Mouse (Mus musculus): Measurements from ENCODE around the gene Fgf4.

The Fgf4 gene

GRCm38 (mm10) chr7:144847067-144847466 is at the start of gene Fgf4:
Gene Fgf4 (plus strand): TSS chr7:144847367.
- no peak for DNase-seq (ENCODE audit: low read depth, low spot score)

GRCm38 (mm10) chr7:144798471-144798870 is 48.7 kb upstream of the Fgf4 start:
- DNase-seq (ENCODE audit: low read depth, low spot score), result peak; percentile 76

DNA sequence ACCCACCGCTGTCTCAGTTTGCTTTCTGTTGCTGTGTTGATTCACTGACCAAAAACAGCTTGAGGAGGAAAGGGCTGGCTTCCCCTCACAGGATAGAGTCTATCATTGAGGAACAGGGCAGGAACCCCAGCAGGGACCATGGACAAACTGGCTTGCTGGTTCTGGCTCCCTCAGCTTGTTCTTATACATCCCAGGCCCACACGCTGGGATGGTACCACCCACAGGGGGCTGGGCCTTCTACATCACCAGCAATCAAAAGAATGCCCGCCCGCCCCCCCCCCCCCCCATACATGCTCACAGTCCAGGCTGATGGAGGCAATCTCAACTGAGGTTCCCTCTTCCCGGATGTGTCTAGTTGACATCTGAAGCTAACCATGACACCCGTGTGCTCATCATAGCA is 40.1 kb upstream of the Fgf4 start:
- no peak for DNase-seq (ENCODE audit: low read depth, low spot score)

DNA sequence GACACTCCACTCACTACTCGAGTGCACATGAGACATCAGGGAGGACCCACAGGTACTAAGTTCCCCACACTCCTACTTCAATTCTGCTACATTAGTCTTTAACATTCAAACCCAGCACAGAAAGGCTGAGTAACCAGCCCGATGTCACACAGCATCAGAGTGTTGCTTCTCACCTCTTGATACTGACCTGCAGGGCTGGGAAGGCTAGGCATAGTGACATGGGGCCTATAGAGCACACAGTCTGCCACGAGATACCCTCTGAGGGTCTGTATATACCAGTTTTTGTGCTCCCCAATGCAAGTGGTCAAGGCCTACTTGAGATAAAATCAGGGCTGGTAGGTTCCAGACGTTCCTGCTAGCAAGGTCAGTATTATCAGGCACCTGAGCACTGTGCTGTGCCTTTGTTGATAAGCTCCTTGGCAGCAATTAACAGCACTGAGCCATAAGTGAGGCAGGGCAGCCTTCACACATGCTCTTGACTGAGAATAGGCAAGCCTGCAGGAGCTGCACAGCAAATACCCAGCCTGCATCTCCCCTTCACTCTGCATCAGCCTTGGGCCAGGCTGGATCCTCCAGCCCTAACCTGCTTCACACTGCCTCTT is 39.1 kb upstream of the Fgf4 start:
- no peak for DNase-seq (ENCODE audit: low read depth, low spot score)

DNA sequence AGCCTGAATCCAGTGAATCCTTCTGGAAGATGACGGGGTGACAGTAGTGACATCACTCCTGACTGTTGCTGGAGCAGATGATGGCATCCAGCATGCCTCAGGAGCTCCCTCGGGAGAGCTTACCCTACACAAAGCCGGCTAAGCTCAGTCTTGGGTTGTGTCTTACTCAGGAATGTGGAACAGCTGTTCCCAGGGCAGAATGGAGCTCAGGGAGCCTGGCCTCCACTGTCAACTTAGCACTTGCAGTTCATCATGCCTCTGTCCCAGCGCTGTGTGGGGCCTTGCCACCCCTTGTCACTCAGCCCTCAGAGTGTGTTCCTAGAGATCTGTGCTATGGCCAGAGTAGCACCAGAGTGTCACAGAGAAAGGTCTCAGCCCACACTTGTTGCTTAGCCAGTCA is 35.6 kb upstream of the Fgf4 start:
- DNase-seq (ENCODE audit: low read depth, low spot score), result no peak

GRCm38 (mm10) chr7:144821901-144822300 is 25.3 kb upstream of the Fgf4 start:
- no peak for DNase-seq (ENCODE audit: low read depth, low spot score)

DNA sequence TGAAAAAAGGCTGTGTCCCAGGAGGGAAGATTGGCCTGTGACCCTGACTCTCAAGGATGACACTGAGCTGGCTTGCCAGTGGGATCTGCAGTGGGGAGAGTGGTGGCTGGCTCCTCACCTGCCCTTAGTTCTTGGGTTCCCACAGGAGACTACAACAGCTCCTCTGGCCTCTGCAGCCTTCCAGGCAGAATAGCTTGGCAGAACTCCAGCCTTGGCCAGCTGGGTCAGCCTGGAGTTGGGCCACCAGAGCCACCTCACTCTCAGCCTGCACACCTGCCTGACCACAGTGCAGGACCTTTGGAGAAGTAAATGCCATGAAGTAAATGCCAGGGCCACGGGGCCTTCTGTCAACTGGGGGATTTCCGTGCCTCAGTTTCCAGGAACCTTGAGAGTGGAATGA is 23.2 kb upstream of the Fgf4 start:
- DNase-seq (ENCODE audit: low read depth, low spot score), result no peak

GRCm38 (mm10) chr7:144828369-144828768 is 18.8 kb upstream of the Fgf4 start:
- no peak for DNase-seq (ENCODE audit: low read depth, low spot score)

DNA sequence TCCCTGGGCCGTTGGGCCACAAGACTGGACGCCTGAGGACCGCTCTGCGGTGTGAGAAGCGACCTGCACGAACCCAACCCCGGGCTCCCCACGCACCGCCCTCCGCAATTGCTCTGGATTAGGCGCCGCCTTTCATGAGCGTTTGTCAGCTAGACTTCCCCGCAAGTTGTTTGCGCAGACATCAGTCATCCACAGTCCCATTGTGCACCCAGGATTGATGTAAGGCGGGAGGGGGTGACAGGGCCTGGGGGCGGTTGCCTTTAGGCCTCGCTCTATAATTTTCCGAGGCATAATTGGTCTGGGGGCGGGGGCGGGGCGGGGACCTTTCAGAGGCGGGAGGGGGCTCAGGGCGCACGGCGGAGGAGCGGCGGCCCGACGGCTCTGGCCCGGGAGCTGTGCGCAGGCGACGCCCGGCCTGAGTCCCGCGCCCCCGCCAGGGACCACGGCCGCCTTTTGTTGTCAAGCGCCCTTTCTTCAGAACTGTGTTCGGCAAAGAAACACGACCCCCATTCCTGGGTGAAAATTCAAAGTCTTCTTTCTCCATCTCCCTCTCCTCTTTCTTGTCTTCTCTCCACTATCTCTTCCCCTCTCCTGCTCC is 9.2 kb upstream of the Fgf4 start, which contains the start of gene Fgf3:
Fgf3 (plus strand) TSS at position 193 of the 598 bp plus-strand sequence.
- peak; percentile 22 for DNase-seq (ENCODE audit: low read depth, low spot score)

DNA sequence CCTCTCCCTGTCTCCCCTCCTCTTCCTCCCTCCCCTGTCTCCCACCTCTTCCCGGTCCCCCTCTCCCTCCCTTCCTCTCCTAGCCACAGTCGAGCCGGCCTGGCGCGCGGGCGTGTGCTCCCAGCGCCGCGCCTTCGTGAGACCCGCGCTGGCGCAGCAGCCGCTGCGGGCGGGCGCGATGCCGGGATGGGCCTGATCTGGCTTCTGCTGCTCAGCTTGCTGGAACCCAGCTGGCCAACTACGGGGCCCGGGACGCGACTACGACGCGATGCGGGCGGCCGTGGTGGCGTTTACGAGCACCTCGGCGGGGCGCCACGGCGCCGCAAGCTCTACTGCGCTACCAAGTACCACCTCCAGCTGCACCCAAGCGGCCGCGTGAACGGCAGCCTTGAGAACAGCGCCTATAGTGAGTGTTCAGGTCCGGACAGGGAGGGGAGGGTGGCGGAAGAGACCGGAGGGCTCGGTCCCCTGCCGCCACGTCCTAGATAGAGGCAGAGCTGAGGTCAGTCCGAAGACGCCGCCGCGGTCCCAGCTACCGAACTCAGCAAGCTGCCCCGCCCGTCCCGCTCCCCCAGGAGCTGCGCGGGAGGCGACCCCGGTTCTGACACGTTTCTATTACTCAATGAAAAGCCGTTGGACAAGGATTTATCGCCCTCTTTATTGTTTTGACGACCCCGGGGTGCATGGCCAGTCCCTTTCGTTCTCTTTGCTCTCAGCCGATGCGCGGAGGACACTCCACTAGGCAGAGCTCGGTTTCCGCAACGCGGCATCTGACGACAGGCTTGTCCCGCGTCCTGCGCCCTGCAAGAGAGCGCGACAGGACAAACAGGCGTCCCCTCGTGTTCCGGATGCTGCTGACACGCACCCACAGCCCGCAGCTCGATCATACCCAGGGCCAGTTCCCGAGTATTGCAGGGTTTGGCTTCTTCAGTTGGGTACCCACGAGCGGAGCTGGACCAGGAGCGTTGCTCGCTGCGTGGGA is 8.4 kb upstream of the Fgf4 start:
- DNase-seq (ENCODE audit: low read depth, low spot score), result peak; percentile 30

DNA sequence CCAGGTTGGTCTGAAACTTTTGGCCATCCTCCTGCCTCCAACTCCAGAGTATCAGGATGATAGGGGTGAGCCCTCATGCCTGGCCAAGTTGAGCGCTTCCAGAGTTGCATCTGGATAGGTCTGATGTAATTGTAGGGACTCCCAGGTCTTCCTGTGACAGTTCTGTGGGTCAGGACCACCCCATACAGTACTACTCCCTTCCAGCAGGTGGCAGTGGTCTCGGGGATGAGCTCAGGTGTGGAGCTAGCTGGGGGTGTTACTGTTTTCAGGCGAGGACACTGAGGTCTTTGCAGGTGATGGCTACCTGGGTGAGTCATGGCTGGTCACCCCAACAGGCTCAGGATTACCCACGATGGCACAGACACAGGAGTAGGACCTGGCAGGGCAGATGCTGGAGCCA is 1.0 kb upstream of the Fgf4 start:
- peak; percentile 24 for DNase-seq (ENCODE audit: low read depth, low spot score)

DNA sequence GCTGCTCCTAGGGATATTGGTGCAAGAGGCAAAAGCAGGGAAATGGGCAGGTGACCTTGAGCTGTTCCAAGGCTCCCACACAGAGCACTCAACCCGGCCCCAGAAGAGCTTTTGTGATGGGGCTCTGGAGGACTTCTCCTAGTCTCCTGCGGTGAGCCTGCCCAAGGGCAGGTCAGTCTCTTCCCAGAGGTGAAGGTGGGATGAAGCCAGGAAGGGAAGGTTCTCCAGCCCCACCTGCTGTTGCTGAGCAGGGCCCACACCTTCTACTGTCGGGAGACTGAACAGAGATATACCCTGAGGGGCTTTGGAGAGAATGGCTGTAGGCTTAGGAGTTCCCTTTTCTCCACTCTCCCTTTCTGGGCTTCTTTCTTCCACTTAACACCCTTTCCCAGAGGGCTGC is 4.2 kb downstream of the Fgf4 start:
- DNase-seq (ENCODE audit: low read depth, low spot score), result no peak

DNA sequence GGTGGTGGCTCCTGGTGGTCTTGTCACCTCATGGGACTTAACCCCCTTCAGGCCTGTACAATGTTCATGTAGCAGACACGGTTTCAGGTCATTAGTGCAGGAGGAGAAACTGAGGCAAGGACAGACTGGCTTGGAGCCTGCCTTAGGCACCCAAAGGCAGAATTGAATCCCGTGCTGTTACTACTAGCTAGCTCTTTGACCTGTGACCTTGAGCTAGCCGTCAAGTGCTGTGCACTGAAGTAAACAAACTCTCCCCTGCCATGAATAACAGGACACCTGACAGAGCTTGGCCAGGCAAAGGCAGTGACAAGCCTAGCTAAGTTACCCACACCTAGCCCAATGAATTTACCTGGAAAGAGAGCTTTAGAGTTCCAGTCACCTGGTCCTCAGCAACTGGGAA is 7.8 kb downstream of the Fgf4 start:
- DNase-seq (ENCODE audit: low read depth, low spot score), result no peak

DNA sequence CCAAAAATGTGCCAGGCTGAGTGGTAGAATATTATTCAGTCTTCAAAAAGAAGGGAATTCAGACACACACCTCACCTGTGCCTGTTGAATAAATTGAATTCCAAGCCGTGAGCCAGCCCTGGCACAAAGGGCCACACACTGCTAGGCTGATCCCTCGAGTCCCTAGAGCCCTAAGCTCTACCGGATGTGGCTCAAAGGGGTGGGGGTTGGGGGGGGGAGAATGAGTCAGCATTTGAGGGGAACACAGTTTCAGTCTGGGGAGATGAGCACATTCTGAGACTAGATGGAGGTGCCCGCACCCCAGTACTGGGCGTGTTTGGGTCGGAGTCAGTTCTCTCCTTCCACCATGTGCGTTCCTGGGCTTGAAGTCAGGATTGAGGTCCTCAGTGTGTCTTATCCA is 10.0 kb downstream of the Fgf4 start:
- no peak for DNase-seq (ENCODE audit: low read depth, low spot score)

DNA sequence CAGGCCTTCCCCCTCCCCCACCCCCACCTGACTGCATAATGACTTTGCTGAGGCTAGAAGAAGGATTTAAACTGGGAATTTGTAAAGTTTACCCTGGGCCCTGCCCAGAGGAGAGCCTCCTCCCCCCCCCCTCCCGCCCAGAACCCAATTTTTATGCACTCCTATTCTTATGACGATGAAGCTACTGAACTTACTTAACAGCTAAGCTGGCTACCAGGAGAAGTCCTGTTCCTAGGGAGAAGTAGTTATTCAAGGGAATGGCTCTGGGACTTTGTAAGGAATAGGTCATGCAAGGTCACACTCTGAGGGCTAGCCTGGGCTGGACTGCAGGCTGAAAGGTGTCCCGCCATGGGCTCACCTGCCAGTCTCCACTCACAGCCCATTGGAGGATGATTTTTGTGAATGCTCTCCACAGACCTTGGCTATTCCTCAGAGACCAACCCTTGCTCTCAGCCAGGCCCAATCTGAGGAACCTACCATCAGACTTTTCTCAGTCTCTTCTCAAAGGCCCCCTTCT is 10.7 kb downstream of the Fgf4 start:
- no peak for DNase-seq (ENCODE audit: low read depth, low spot score)

DNA sequence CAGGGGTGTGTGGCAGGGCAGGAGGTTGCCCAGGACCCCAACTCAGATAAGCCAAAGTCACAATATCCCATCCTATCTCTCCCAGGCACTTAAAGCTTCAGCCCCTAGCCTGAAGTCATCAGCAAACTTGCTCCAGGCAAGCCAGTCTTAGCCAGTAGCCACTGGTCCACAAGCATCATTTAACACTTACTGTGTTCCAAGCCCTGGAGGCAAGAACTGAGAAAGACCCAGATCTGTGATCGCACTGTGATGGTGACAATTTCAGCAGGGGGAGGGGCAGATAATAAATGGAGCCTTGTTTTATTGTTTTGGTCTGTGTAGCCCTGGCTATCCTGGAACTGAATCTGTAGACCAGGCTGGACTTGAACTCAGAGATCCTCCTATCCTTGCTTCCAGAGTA is 11.5 kb downstream of the Fgf4 start:
- DNase-seq (ENCODE audit: low read depth, low spot score), result no peak

DNA sequence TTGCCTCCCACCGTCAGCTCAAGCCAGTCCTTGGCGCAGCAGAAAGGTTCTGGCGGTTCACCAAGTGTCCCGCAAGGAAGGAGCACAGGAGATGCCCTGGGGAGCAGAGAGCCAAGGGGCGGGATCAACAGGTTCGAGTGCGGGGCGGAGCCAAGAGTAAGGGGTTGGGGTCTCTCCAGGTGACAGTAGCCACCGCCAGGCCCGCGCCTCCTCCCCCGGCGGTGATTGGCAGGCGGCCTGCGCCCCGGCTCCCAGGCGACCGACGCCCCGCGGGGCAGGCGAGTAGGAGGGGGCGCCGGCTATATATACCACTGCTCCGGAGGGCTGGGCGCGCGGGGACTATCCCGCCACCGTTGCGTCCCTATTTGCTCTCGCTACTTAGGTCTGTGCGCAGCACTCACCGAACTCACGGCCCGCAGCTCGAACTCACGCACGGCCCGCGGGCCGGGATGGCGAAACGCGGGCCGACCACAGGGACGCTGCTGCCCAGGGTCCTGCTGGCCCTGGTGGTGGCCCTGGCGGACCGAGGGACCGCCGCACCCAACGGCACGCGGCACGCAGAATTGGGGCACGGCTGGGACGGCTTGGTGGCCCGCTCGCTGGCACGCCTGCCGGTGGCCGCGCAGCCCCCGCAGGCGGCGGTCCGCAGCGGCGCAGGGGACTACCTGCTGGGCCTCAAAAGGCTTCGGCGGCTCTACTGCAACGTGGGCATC is 14.0 kb downstream of the Fgf4 start:
- DNase-seq (ENCODE audit: low read depth, low spot score), result no peak

GRCm38 (mm10) chr7:144861769-144862070 is 14.6 kb downstream of the Fgf4 start:
- DNase-seq (ENCODE audit: low read depth, low spot score), result no peak

DNA sequence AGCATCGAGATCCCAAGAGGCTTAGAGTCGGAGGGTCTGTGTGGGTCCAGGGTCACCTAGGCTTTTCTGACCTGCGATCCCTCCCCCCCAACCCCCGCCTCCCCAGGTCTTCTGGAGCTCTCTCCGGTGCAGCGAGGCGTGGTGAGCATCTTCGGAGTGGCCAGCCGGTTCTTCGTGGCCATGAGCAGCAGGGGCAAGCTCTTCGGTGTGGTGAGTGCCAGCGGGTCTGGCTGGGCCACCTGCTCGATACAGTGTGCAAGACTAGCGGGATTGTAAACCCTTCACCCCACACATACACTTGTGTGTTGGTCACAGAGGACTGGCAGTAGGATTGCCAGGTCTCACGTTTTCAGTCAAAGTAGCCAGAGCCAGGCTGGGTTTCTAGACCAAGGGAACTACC is 15.0 kb downstream of the Fgf4 start:
- DNase-seq (ENCODE audit: low read depth, low spot score), result peak; percentile 12

DNA sequence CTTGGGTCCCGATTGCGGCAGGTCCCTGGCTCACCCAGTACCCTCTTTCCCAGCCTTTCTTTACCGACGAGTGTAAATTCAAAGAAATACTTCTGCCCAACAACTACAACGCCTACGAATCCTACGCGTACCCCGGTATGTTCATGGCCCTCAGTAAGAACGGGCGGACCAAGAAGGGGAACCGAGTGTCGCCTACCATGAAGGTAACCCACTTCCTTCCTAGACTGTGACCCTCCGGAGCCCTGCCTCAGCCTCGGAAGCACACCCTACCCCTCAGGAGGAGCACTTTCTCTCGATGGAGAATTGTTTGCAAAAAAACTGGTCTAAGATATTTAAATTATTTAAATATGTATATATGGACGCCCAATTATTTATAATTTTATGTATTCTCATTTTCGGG is 15.5 kb downstream of the Fgf4 start:
- DNase-seq (ENCODE audit: low read depth, low spot score), result no peak

DNA sequence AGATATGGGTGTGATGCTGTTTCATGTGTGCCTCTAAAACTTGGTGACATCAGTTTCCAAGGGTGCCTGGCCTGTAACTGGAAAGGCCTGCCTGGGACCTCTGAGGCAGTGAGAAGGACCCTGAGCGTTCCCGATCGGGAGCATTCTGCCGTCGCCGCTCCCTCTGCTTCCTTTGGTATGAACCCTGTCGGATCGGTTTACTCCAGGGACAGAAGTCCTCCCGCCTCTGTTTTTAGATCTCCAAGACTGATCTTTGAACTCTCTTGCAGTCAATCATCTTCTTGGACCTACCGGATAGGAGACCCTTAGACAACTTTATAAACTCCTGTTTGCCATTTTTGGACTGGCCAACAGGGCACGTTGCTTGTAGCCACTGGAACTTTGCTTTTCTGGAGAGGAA is 16.0 kb downstream of the Fgf4 start:
- no peak for DNase-seq (ENCODE audit: low read depth, low spot score)

DNA sequence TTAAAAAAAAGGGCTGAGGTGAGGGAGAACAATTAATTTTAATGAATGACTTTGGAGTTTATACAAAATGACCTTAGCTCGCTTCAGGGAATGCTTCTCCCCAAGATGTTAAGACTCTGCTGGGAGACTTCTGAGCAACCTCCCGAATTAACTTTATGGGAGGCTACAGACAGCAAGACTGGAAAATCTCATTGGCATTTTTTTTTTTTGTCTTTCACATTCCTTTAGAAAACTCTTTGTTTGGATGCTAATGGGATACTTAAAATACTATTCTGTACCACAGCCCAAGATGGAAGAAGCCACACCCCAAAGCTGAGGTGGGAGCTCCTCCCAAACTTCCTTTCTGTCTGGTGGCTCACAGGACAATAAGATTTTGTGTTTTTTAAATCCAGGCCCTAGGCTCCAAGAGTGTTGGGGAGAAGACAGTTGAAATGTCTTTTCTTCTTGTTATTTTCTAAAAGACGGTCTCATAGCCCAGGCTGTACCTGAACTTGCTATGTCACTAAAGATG is 17.0 kb downstream of the Fgf4 start:
- no peak for DNase-seq (ENCODE audit: low read depth, low spot score)
